Mouse (Mus musculus) cerebellum, adult 2 months (tissue): ENCODE measurements at regions not wholly inside any gene's neighbourhood (a gene's known extent, or its start where the extent isn't known, plus 50 kb on each side); places are given as distances from the start of the nearest gene placed in this dataset.

ENCODE experiments used
- CTCF ChIP-seq: fragments of 200-500 bp; IDR thresholded peaks from 2 replicates; pipeline ENCODE4 v1.5.1; 2011; ENCODE audit warnings: low read depth, mild to moderate bottlenecking, control low read depth, low read length, moderate library complexity, borderline replicate concordance; ENCODE audit not compliant: insufficient read depth
- POLR2A ChIP-seq: fragments of 200-500 bp; IDR thresholded peaks from 2 replicates; pipeline ENCODE4 v1.6.1; 2011; ENCODE audit warnings: low read length, control low read depth, borderline replicate concordance; ENCODE audit not compliant: insufficient read depth

GRCm38 (mm10) chr13:59188431-59188830, 382.1 kb downstream of the Ntrk2 start:
- no peak for TF ChIP-seq CTCF
- TF ChIP-seq POLR2A = no peak
